Mouse (Mus musculus) kidney, embryonic 15.5 days (tissue): ENCODE measurements around the gene Slc25a54. TPM values are rescaled to one million over a fixed set of nuclear protein-coding genes. Genes with fewer than 3 reads are reported as not detected.

ENCODE experiments used
- microRNA-seq: library from miRNA; unstranded; fragments of <30 nt; microRNA quantifications from one replicate; pipeline ENCODE4, GENCODE M21; 2016
- polyA plus RNA-seq: library from polyadenylated mRNA; unstranded; fragments of >200 nt; fragmentation: Nextera tagmentation; extraction: Ambion mirVana; gene quantifications from 2 replicates; pipeline ENCODE4 v1.2.1, GENCODE M21; 2015

Gene Slc25a54
- polyA plus RNA-seq, 1 experiment from 2014 or later, result not detected

Small RNA genes lying within 50 kb of the gene (microRNA-seq; reads per million reads assigned to microRNA genes)
- gene Gm44384, result not detected

Other genes starting within 250 kb of the Slc25a54 start
- gene Stxbp3, start 239.9 kb upstream of the Slc25a54 start, polyA plus RNA-seq, result 34.9 and 35.6 TPM in 2 replicates
- gene Fndc7, start 190.5 kb upstream of the Slc25a54 start, polyA plus RNA-seq, result 0.10 TPM in 1 of 2 replicates, not detected in the other
- 71.7 and 74.7 TPM in 2 replicates for gene Prpf38b, start 168.7 kb upstream of the Slc25a54 start, polyA plus RNA-seq
- gene Henmt1, start 140.6 kb upstream of the Slc25a54 start, polyA plus RNA-seq, result 0.13 and 0.26 TPM in 2 replicates
- not detected in 2 replicates for gene Gm9857, start 140.0 kb upstream of the Slc25a54 start, polyA plus RNA-seq
- gene Fam102b, start 52.9 kb upstream of the Slc25a54 start, polyA plus RNA-seq, result 4.7 and 4.9 TPM in 2 replicates
- gene Slc25a24, start 42.7 kb downstream of the Slc25a54 start, polyA plus RNA-seq, result 25.3 and 26.5 TPM in 2 replicates